Mouse (Mus musculus) myocyte (in vitro differentiated cells): ENCODE data around the gene Nid1.
"Not testable (repeated sequence)": the region's sequence is repeated elsewhere in the genome, so short reads cannot be mapped to it uniquely, and the experiment has no call there.

ENCODE experiments used
- CEBPB ChIP-seq: IDR thresholded peaks from 2 replicates; pipeline ENCODE4 v1.6.1; 2011; ENCODE audit warnings: mild to moderate bottlenecking, moderate library complexity; ENCODE audit not compliant: poor library complexity, insufficient read depth, severe bottlenecking
- MAX ChIP-seq: IDR thresholded peaks from one replicate; pipeline ENCODE4 v1.6.1; 2011; ENCODE audit warnings: low read depth, mild to moderate bottlenecking, control low read depth
- MYOD1 ChIP-seq, 3 experiments: IDR thresholded peaks; one replicate each; pipeline ENCODE4 v1.6.1; 2011; ENCODE audit warnings: control low read depth in 2 of 3, low read depth in 2 of 3, mild to moderate bottlenecking in 2 of 3, moderate library complexity in 1 of 3; ENCODE audit not compliant: insufficient read length in 2 of 3, control insufficient read depth in 1 of 3
- POLR2A ChIP-seq: IDR thresholded peaks from one replicate; pipeline ENCODE4 v1.6.1; 2011; ENCODE audit warnings: low read depth, mild to moderate bottlenecking, control low read depth, moderate library complexity; ENCODE audit not compliant: insufficient read length
- POLR2AphosphoS2 ChIP-seq: IDR thresholded peaks from one replicate; pipeline ENCODE4 v1.6.1; 2011; ENCODE audit warnings: low read depth, control low read depth; ENCODE audit not compliant: insufficient read length
- TCF12 ChIP-seq: IDR thresholded peaks from one replicate; pipeline ENCODE4 v1.6.1; 2011; ENCODE audit warnings: mild to moderate bottlenecking, control low read depth; ENCODE audit not compliant: poor library complexity, insufficient read depth, severe bottlenecking
- USF1 ChIP-seq: IDR thresholded peaks from one replicate; pipeline ENCODE4 v1.6.1; 2011; ENCODE audit warnings: low read depth, mild to moderate bottlenecking, control low read depth, moderate library complexity

GRCm38 (mm10) chr13:13405511-13405910 lies 31.8 kb upstream of the Nid1 start:
- TF ChIP-seq TCF12; POLR2A; POLR2AphosphoS2; USF1; MAX; CEBPB; MYOD1 (IDR thresholded peaks at IDR 0.05; ENCODE audit: control insufficient read depth in 1 of 3, insufficient read length in 2 of 3, low read depth in 2 of 3): not testable (repeated sequence)
